Mouse (Mus musculus) kidney, adult 2 months (tissue): ENCODE measurements at regions not wholly inside any gene's neighbourhood (a gene's known extent, or its start where the extent isn't known, plus 50 kb on each side); places are given as distances from the start of the nearest gene placed in this dataset.
A peak's percentile ranks its signal among the peaks of the same experiment; 100 is the strongest.

Experiments used
- DNase-seq: peaks from one replicate; pipeline ENCODE4 v3.0.0; 2021
- H3K27ac ChIP-seq: fragments of 200-500 bp; 2 replicates; pipeline ENCODE4 v1.5.1; 2012; ENCODE audit warnings: low read depth, low read length, control low read depth, inconsistent platforms; ENCODE audit not compliant: insufficient read depth
- H3K27me3 ChIP-seq: fragments of 200-500 bp; replicated peaks from 2 replicates; pipeline ENCODE4 v1.6.1; 2012; ENCODE audit warnings: mild to moderate bottlenecking, moderate library complexity, low read length, inconsistent platforms; ENCODE audit not compliant: control insufficient read depth, insufficient read depth
- H3K36me3 ChIP-seq: fragments of 200-500 bp; 2 replicates; pipeline ENCODE4 v1.6.1; 2012; ENCODE audit warnings: mild to moderate bottlenecking, moderate library complexity, low read length, inconsistent platforms; ENCODE audit not compliant: control insufficient read depth, insufficient read depth
- H3K4me1 ChIP-seq: fragments of 200-500 bp; 2 replicates; pipeline ENCODE4 v1.6.1; 2011; ENCODE audit warnings: low read length; ENCODE audit not compliant: control insufficient read depth, insufficient read depth
- H3K4me3 ChIP-seq: fragments of 200-500 bp; 2 replicates; pipeline ENCODE4 v1.5.1; 2011; ENCODE audit warnings: mild to moderate bottlenecking, low read depth, low read length, control low read depth; ENCODE audit not compliant: insufficient read depth
- CTCF ChIP-seq: fragments of 200-500 bp; conservative IDR thresholded peaks from 2 replicates; pipeline ENCODE4 v1.5.1; 2011; ENCODE audit warnings: low read depth, mild to moderate bottlenecking, control low read depth, low read length, moderate library complexity, mixed read lengths; ENCODE audit not compliant: insufficient read depth, insufficient read length
- POLR2A ChIP-seq: fragments of 200-500 bp; IDR thresholded peaks from one replicate; pipeline ENCODE4 v1.6.1; 2011; ENCODE audit warnings: low read depth, low read length, control low read depth
- WGBS: fragments of 180-500 bp; shearing (Covaris S2); methylation state at CpG from one replicate; pipeline ENCODE4 v1.1.7; 2018; 5-methylcytosine and 5-hydroxymethylcytosine counted together

DNA sequence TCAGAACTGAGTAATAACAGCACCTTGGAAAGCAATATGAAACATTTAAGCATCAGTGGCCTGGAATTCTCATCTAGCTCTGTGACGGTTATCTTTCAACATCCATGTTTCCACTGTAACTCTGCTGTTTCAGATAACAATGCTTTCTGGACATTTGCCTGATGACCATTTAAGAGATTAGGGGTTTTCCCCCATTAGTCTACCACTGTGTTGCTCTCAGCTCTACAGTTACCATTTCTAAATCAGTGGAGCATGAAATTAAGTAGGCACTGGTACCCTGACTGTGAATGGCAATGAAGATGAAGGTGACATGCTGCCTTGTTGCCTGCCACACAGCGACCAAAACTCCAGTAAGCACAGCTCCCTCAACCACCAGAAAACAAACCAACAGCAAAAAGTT lies 70.7 kb upstream of the Myo3a start:
- WGBS, result 44% methylated on average over 2 of the region's 2 CpGs
- Histone ChIP-seq H3K27me3 (no peaks in the 10 kb centered on the region), H3K27ac (no peak overlapping the region), H3K4me3 (no peak overlapping the region), H3K36me3 (no peaks in the 10 kb centered on the region), H3K4me1 (no peaks in the 10 kb centered on the region)
- DNase-seq, result peak; percentile 18
- TF ChIP-seq CTCF (no peak), POLR2A (no peak)

DNA sequence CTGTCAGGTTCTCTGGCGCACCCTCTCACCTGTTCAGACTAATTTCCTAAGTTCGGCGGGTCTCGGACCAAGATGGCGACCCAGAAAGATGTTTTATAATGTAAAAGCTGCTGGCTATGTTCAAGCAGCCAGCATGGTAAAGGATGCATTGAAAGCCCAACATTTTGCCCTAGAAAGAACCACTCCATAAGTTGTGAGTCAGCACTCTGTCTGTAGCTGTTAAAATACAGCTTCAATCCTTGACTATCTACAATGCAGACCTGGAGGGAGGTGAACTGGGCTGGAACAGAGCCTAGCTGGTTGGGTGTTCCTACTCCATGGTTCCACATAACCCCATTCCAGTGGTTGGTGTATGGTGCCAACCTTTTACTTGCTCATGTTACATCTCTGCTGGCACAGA lies 61.9 kb upstream of the Myo3a start:
- Histone ChIP-seq H3K27ac (no peak overlapping the region), H3K4me3 (no peak overlapping the region), H3K4me1 (no peaks in the 10 kb centered on the region), H3K27me3 (no peaks in the 10 kb centered on the region), H3K36me3 (no peaks in the 10 kb centered on the region)
- TF ChIP-seq POLR2A (no peak), CTCF (no peak)
- DNase-seq, result no peak
- WGBS, result 96% methylated on average over 5 of the region's 5 CpGs

DNA sequence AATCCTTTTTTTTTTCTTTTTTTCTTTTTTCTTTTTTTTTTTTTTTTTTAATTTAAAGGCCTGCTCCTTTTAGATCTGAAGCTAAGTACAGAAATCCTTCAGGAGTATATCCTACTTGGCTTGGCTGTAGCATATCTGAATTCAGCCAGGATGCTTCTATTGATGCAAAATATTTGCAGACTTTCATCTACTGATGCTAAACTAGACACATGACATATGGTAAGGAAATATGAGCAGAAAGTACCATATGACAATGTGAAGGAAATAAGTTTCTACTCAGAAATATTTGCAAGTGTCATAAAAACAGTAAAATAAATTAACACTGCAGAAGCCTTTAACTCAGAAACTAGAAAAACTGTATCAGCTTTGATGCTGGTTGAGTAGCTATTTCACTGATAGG lies 61.4 kb upstream of the Myo3a start:
- H3K36me3 ChIP-seq, result no peaks in the 10 kb centered on the region
- DNase-seq, result no peak
- no peak overlapping the region for H3K27ac ChIP-seq
- TF ChIP-seq CTCF (no peak), POLR2A (no peak)
- H3K4me3 ChIP-seq, result no peak overlapping the region
- H3K4me1 ChIP-seq, result no peaks in the 10 kb centered on the region
- no peaks in the 10 kb centered on the region for H3K27me3 ChIP-seq
